Mouse (Mus musculus): ENCODE data around the gene Tmem53.

Tmem53 gene

DNA sequence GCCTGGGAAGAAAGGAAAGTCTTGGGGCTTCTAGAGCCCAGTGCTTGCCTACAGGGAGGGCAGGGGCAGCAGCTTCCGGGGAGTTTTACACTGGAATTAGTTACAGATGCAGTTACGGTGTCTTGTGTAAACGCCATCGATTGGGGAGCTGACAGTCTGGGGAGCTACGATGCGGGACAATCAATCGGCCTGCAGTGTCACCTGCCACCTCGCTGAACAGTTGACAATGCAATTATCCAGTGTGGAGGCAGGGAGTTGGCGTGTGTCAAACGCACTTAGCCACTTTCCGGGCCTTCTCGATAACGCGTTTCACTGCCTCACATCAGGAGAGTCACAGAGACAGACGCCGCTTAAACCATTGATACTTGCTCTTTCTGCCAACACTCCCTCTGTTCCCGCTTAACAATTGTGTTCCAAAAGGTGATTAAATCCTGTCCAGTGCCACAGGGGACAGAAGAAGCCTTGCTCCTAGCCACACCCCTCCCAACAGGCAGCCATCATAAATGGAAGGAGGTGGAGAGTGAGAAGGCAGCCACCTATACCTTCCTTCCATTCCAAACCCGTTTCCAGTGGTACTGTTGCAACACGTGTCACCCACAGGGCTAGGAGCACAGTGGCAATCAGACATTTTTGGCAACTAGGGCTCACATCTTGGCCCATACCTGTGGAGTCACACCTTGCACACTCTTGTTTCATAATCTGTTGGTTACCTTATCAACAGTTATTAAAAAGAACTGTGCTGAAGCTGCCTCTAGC lies 29.5 kb downstream of the Tmem53 start:
- no peak for DNase-seq (ENCODE audit: low spot score in 2 of 2)

DNA sequence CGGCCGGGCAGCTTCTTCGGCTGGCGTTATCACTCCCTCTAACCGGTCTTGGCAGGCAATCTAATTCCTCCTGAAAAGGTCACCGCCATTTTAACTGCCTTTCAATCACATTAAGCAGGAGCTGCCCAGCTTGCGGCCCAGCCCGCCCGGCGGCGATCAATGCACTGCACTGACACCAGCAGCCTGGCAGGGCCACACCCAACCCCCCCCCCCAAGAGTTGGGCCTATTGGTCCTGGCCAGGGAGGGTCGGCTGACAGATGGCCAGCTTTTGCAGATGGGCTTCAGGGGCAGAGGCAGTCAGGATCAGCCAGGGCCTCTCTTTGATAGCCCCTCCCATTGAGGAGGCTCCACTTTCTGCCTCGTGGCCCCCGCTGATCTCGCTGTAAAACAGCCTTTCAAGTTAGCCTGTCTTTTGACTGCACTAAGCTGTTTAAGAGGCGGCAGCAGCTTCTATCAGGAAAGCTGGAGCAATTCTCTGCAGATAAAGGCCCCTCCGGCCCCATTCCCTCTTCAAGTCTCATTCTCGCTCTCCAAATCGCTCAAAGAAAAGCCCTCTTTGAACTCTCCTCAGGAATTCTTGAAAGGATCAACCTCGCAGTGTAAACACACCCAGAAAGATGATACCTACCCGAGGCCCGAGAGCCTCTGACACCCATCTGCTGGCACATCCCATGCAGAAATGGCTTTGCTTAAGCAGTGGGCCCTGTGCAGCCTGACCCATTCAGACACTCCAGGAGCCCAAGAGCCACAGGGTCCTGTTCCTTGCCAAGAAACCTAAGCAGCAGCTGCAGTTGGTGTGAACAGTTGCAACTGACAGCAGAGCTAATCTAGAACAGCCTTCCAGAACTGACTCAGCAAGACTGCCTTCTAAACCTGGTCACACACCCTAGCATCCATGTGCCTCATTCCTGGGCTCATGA lies 31.8 kb downstream of the Tmem53 start:
- DNase-seq (ENCODE audit: low spot score in 2 of 2): no peak

DNA sequence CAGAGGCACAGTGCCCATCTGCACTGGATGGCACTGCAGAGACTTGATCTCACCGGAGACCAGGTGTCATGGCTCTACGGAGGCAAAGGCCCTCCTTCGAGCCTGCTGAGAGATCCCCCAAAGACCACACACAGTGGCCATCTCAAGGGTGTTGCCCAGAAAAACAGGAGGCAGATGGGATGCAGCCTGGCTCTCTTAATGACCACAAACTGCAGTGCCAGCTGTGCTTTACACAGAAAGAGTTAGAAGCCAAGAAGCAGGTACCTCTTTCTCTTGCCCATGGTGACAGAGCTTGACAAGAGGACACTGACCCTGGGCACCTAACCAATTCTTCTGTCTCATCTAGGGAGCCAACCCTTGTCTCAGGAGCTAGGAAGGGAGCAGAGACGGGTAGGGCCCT lies 32.6 kb downstream of the Tmem53 start:
- DNase-seq (ENCODE audit: low spot score in 2 of 2): no peak

DNA sequence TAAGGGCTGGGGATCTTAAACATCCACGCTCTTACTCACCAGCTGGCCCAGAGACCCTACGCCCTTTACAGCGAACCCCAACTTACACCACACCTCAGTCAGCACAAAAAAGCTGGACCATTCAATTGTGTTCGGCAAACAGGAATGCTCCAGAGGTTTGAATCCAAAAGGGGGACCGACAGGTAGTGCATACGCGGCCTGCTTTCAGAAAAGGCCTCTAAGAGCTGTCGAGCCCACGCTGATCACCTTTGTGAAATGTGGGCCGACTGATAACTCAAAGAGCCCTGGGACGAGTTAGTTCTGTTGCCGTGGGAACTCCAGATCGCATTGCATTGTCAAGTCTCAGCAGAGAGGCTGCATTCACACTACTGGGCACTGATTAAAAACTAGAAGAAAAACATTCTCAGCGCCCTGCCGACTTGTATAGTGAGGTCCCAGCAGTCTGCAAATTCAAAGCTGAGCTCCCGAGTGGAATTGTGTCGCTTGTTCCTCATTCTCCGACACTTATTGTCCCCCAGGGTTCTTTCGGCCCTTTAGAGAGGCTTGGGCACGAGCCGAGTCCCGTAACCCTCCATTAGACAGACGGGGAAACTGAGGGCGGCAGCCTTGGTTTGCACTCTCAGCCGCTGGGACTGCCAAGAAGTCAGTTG lies 36.7 kb downstream of the Tmem53 start:
- no peak for DNase-seq (ENCODE audit: low spot score in 2 of 2)

DNA sequence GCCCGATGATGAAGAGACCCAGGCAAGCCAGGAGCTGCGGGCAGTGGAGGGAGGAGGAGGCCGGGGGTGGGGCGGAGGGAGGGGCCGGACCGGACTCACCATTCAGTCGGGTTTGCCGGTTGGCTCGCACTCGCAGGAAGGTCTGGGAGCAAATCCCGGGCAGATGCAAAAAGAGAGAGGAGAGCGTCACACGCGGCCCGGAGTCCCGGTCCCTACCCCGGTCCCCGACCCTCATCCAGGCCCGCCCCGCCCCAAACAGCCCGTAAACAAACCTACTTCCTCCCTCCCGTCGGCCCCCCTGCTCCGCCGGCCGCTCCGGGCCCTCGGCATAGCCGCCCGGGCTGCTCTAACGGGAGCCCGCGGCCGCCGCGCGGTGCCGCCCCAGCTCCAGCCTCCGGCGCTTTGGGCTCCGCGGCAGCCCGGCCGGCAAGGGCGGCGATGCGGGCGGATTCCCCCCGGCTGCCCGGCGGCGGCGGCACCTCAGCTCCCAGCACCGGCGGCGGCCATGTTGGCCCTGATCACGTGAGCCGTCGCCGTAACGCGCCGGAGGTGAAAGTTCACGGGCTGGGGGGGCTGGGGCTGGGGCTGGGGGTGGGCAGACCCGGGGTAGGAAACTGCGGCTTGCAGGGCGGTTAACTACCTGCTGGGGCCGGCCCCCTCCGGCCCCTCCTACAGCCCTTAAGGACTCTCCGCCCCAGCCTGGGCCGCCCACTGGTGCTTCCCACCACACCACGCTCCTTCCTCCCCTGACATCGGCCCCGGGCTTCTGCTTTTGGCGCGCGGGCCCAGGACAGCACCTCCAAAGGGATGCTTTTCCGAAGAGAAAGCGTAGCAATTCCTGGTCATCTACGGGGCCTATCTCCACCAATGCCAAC lies 37.4 kb downstream of the Tmem53 start:
- DNase-seq (ENCODE audit: low spot score in 2 of 2): peak; percentile 81 to 83

DNA sequence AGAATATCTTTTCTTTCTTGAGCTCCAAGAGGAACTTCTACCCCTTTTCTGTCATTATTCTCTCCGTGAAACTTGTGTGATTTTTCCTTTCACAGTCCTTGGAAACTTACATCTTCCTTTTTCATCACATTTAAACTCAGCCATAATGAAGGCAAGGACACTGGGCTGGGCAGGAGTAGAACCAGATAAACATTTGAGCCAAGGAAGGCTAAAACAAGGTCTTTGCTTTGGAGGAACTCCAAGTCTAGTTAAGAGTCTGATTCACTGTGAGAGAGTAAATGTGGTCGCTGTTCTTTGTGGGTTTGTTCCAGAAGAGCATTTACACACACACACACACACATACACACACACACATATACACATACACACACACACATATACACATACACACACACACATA lies 39.9 kb downstream of the Tmem53 start:
- no peak for DNase-seq (ENCODE audit: low spot score in 2 of 2)

DNA sequence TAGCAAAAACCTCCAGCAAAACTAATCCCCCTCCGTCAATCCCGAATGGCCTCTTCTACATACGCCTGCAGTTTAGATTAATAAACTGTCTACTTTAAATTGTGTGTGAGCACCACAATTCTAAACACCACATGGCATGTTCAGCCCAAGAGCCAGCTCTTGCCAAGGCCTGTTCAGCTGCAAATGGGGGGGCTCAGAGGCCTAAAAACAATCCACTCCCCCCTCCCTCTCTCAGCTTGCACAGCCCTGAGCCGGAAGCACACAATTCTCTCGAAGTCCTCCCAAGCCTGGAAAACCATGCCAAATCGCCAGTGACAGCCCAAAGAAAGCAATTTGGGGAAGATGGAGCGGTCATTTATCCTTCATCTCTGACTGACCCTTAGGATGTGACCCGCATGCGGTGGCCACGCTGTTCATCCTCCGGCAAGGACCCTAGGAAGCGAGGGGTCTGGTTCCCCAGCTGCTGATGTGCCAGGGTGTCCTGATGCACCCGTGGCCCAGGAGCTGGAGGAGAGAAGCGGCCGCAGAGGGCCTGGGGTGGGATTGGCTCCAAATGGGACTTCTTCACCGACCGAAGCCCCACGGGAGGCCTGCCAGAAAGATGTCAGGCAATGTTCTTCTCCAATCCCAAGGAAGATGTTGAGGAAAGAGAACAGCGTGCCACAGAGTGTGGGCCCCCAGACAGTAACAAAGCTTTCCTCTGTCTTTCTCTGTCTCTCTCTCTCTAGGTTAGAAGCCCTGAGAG lies 45.3 kb downstream of the Tmem53 start:
- no peak for DNase-seq (ENCODE audit: low spot score in 2 of 2)

DNA sequence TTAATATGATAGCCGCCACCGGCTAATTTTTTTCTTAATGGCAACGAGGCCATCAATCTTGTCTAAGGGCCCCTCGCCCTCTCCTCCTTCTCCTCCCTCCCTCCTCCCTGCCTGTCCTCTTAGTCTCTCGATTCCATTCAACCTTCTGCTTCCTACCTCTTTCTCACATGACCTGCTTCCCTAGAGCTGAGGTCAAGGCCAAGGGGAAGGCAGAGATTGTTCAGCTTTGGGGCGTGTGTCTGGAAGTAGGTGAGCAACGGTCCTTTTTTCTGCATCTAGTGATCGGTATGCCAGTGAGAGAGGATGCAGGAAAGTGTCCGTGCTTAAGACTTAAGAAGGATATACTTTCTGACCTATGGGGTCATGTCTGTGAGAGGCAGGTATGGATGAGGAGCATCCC lies 46.1 kb downstream of the Tmem53 start:
- no peak for DNase-seq (ENCODE audit: low spot score in 2 of 2)

DNA sequence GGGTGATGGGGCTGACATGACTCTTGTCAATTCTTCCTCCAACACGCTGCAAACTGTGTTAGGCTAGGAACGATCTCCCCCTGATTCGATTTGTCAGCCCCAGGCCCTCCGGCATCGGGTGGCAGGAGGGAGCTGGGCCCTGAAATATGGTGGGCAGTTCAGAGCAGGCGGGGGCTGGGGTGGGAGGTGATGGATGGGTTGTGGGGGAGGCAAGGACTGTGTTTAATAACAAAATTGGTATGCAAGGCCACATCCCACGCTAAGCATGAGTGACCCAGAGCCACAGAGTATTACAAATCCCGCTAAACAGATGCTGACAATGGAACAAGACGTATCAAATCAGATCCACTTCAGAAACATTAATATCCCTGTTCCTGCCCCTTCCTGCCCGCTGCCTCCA lies 48.2 kb downstream of the Tmem53 start:
- DNase-seq (ENCODE audit: low spot score in 2 of 2): no peak

DNA sequence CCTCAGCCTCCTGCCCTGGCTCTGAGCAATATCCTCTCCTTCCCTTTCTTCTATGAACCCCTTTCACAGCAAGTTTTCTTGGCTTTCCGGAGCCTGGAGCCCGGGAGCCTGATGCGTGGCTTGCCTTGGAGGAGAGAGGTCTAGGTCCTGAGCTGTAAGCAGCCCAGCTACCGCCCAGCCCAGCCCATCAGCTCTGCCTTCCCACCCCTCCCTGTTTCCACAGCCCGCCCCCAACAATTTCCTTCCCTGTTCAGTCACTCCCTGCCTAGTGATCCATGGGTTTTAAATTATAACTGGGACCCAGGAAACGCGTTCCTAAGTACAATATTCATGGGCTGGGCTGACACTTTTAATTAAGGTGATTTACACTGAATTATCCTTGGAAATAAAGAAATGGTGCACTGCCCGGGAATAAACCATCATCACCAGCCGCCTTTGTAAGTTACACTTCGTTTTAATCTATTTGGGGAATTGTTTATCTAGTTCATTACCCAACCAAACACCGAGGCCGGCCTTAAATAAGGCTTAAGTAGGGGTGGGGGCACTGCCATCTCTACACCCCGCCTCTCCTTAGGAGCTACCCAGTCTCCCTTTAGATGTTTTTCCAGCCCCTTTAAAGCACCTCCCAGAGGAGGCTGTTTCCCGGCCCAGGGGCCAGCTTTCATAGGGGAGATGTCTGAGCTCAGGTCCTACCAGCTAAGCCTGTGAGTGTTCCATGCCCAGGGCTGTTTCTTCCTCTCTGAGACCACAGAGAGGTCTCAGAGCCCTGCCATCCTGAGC lies 50.5 kb downstream of the Tmem53 start:
- DNase-seq (ENCODE audit: low spot score in 2 of 2): no peak

DNA sequence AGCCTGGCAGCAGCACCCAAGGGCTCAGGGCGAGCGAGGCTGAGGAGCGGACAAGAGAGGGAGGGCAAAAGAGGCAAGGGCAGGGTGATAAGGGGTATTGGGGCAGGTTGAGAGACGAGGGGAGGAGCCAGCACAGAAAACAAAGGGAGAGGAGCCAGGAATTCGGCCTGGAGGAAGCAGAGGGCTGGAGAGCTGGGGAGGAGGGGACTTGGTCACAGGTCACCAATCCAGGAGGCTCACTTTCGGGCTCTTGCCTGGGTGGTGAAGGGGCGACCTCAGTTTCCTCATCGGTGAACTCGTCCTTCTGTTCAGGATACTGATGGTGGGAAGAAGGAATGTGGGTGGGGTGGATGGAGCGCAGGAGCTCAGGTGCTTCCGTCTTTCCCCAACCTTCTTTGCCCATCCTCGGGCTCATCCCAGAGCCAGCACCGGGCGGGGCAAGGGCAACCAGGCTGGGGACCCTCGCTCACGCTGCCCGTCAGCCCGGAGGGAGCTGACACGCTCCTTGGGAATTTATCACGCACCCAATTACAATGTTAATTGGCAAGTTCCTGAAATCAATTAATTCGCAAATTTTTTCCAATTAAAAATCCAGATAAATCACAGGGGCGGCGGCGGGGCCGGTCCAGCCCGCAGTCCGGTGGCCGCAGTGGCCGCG lies 52.0 kb downstream of the Tmem53 start:
- no peak for DNase-seq (ENCODE audit: low spot score in 2 of 2)

DNA sequence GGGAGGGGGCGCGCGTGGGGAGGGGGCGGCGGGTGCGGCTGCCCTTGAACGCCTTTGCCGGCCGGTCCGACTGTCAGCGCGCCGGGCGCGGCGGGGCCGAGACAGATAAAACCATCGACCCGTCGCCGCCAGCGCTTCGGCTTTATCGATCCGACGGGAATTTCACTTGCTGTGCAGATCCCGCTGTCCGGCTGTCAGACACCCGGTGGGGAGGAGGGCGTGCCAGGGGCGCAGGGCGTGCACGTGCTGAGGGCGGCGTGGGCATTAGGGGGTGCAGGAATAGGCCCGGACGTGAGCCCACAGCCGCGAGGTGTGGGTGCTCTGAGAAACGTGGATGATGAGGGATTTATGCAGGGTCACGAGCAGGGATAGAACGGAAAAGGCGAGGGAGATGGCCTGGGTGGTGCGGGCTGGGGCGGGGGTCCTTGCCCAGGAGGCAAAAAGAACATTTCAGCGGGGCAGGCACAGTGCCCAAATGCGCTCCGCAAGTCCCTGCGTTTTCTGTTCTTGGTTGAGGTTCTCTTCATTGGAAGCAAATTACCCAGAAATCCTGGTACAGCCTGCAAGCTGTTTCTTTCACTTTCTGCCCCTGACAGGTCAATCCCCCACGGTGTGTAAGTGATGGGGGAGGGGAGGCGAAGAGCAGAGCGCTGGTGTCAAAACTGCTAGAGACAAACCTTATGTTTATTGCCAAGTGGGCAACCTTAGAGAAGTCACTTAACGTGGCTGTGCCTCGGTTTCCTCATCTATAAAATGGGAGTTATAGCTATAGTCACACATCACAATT lies 52.7 kb downstream of the Tmem53 start:
- no peak for DNase-seq (ENCODE audit: low spot score in 2 of 2)

DNA sequence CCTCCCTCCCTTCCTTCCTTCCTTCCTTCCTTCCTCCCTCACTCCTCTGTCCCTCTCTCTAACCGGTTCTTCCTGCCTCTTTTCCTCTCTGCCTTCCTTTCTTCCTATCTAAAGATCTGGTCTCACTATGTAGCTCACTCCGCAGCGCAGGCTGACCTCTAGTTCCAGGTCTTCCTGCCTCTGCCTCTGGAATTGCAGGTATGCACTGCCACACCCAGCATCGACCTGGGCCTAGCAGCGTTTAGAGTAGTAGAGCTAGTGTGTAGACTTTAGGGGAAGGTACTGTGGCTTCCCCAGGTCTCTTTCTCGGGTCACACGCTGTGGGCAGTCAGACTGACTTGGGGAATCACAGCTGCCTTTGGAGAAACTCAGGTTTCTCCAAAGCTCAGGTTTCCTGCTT lies 53.7 kb downstream of the Tmem53 start:
- DNase-seq (ENCODE audit: low spot score in 2 of 2): no peak

DNA sequence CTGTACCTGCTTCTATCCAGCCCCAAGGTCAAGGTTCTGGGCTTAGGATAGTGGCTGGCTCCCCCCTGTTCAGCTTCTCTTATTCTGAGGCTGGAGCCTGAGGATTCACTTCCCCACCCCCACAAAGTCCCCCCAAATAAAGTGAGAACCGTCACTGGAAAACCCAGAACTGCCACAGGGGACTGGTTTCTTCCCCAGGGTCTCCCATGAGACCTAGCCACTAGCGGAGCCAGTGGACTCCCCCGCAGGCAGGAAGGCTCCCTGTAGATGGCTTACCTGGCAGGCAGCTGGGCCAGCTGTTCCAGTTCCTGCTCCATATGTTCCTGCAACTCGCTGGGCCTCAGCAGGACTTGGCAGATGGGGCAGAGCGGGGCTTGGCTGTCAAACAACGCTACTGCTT lies 55.5 kb downstream of the Tmem53 start:
- no peak for DNase-seq (ENCODE audit: low spot score in 2 of 2)

DNA sequence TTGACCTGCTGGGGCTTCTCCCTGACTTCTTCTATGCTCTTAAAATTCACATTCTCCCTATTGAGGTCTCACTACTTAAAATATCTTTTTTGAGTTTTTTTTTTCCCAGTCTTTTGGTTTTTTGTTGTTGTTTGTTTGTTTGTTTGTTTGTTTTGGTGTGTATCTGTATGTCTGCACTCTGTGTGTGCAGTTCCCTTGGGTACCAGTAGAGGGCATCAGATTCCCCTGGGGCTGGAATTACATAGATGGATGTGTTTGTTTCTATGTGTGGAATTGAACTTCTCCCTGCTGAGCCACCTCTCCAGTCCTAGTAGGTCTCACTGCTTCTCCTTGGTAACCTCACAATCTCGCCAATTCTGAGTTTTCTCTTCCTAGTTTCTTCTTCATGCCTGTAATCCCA lies 57.7 kb downstream of the Tmem53 start:
- DNase-seq (ENCODE audit: low spot score in 2 of 2): no peak

DNA sequence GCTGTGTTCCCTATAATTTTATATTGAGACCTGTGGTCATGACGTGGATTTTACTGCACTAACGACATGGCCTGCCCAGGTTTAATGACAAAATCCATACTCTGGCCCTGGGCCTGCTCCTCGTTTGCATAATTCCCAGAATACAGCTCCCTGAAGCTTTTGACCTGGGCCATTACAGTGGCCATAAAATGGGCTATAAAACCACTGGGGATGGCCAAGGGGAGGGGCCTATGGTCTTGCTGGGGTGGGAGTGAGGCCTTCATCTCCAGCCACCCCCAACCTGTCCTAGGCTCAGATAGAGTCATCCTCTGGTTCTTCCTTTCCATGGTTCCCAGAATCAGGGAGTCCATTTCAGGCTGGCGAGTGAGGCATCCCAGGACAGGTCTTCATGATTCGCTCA lies 60.1 kb downstream of the Tmem53 start:
- DNase-seq (ENCODE audit: low spot score in 2 of 2): peak in 1 of 2 experiments; percentile 21

DNA sequence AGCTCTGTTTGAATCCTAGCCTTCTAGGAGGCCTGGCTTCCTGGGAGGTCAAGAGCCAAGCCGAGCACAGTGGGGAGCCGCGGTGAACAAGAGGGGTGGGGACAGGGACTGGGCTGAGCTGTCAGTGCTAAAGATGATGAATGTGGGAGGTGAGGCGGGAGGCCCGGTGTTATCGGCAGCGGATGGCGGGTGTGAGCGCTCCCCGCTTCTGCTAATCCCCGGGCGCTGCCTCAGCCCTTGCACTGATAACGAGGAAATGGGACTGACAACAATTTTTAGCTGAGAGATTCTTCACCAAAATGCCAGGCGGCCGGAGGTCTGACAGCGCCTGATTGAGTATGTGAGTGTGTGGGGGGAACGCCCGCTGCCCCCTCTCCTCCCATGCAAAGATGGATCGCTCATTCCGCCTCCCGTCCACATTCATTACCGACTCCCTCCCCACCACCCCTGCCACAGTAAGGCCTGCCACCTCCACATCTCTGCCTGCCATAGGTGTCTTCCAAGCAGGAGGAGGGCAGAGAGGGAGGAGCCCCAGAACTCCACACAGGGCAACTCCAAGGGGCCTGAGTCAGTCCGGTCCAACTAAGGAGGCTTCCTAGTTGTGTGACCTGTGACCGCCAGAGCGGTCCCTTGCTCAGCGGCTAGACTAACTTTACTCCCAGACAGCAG lies 60.8 kb downstream of the Tmem53 start:
- DNase-seq (ENCODE audit: low spot score in 2 of 2): peak; percentile 62 to 75

DNA sequence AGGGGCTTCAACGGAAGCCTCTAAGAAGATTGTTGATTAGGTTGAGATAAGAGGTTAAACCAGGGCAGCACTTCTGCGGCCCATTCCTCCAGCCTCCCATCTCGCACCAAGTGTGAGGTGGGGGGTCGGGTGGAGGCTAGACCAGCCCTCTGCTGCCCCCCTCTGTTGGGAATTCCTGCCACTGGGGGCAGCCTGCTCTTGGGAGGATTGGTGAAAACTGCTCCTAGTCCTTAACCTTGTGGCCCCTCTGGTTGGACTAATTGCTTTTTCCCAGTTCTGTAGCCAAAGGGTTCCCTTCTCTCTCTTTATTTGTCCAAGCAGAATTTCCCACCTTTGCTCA lies 61.3 kb downstream of the Tmem53 start:
- peak; percentile 40 to 69 for DNase-seq (ENCODE audit: low spot score in 2 of 2)
